Mouse (Mus musculus) hindbrain, embryonic 11.5 days (tissue): ENCODE results near the gene Gpr27. TPM values are rescaled to one million over a fixed set of nuclear protein-coding genes. Genes with fewer than 3 reads are reported as not detected.

Experiments
- ATAC-seq: fragments of 200-750 bp; cut with Nextera tagmentation; 2 replicates; pipeline ENCODE4 v1.8.0; 2017; ENCODE audit warnings: mild to moderate bottlenecking, moderate TSS enrichment, moderate library complexity; ENCODE audit not compliant: low FRiP score
- DNase-seq: peaks from one replicate; pipeline ENCODE4 v3.0.0-alpha.2; 2015; ENCODE audit warnings: low spot score
- H3K27ac ChIP-seq: fragments of 300-500 bp; sonication (generic); 2 replicates; pipeline ENCODE4 v1.5.1; 2014; ENCODE audit warnings: mild to moderate bottlenecking, low read depth, low read length
- H3K27me3 ChIP-seq: fragments of 300-500 bp; sonication (generic); 2 replicates; pipeline ENCODE4 v1.6.1; 2014; ENCODE audit warnings: mild to moderate bottlenecking, low read length, moderate library complexity, mixed read lengths; ENCODE audit not compliant: control insufficient read depth, insufficient read depth
- H3K36me3 ChIP-seq: fragments of 300-500 bp; sonication (generic); 2 replicates; pipeline ENCODE4 v1.6.1; 2014; ENCODE audit warnings: mild to moderate bottlenecking, low read length, moderate library complexity, mixed read lengths; ENCODE audit not compliant: control insufficient read depth, insufficient read depth
- H3K4me1 ChIP-seq: fragments of 300-500 bp; sonication (generic); replicated peaks from 2 replicates; pipeline ENCODE4 v1.6.1; 2014; ENCODE audit warnings: low read length, mixed read lengths; ENCODE audit not compliant: control insufficient read depth, insufficient read depth
- H3K4me2 ChIP-seq: fragments of 300-500 bp; sonication (generic); replicated peaks from 2 replicates; pipeline ENCODE4 v1.6.1; 2014; ENCODE audit warnings: mild to moderate bottlenecking, low read depth, low read length
- H3K4me3 ChIP-seq: fragments of 300-500 bp; sonication (generic); 2 replicates; pipeline ENCODE4 v1.5.1; 2014; ENCODE audit warnings: low read depth, low read length
- H3K9ac ChIP-seq: fragments of 300-500 bp; sonication (generic); 2 replicates; pipeline ENCODE4 v1.6.1; 2014; ENCODE audit warnings: low read depth, low read length
- H3K9me3 ChIP-seq: fragments of 300-500 bp; sonication (generic); 2 replicates; pipeline ENCODE4 v1.6.1; 2016; ENCODE audit warnings: low read length; ENCODE audit not compliant: control insufficient read depth
- WGBS: fragments of 180-500 bp; shearing (Covaris S2); extraction: QIAGEN DNeasy Blood & Tissue Kit; methylation state at CpG from one replicate; pipeline ENCODE4 v1.1.7; 2014; 5-methylcytosine and 5-hydroxymethylcytosine counted together
- polyA plus RNA-seq: library from polyadenylated mRNA; unstranded; fragments of >200 nt; fragmentation: Nextera tagmentation; extraction: Ambion mirVana; gene quantifications from 2 replicates; pipeline ENCODE4 v1.2.1, GENCODE M21; 2014

The Gpr27 gene
- polyA plus RNA-seq, 1 experiment from 2014 or later: 2.5 TPM

DNA sequence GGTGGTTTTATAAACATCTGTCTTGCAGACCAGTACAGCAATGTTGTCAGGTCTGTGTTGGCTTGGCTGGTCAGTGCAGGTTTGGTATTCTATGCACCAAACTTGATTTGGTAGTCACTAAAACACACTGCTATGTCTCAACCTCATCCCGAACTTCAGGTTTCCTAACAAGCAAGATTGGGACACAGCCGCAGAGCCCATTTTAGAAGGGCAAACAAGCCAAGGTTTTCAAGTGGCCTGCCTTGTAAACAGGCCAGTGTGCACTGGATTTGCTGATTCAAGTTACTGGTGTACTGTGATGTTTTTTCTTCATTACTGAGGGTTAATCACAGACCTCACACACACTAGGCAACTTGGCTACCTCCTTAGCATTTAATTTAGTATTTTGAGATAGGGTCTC is 36.4 kb upstream of the Gpr27 start:
- Histone ChIP-seq H3K4me3 (no peak overlapping the region), H3K36me3 (no peaks in the 10 kb centered on the region), H3K27ac (no peak overlapping the region), H3K27me3 (no peaks in the 10 kb centered on the region), H3K4me2 (no peak overlapping the region), H3K9ac (no peak overlapping the region), H3K9me3 (no peaks in the 10 kb centered on the region), H3K4me1 (no peaks in the 10 kb centered on the region)
- ATAC-seq (no peak), DNase-seq (no peak)
- 87% methylated on average over 2 of the region's 2 CpGs for WGBS

DNA sequence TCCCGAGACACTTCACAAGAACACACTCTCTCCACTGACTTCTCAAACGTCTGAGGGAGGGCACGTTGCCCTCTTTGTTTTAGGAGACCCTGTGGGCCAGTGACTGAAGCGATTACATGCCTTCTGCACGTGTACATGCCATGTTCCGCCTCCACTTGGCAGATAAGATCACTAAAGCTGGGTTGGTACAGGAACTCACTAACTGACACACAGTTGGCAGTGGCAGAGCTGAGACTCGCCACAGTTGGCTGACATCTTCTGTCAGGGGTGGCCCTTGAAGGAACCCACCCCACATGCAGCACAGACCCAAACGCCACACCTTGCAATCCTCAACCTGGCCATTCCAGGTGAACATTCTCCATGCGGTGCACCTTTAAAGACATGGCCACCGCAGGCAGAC is 33.9 kb upstream of the Gpr27 start:
- H3K4me2 ChIP-seq: no peak overlapping the region
- no peaks in the 10 kb centered on the region for H3K27me3 ChIP-seq
- H3K36me3 ChIP-seq: no peaks in the 10 kb centered on the region
- no peak overlapping the region for H3K9ac ChIP-seq
- 88% methylated on average over 10 of the region's 10 CpGs for WGBS
- ATAC-seq: no peak
- no peaks in the 10 kb centered on the region for H3K9me3 ChIP-seq
- no peak overlapping the region for H3K4me3 ChIP-seq
- DNase-seq: no peak
- H3K4me1 ChIP-seq: no peaks in the 10 kb centered on the region
- H3K27ac ChIP-seq: no peak overlapping the region

DNA sequence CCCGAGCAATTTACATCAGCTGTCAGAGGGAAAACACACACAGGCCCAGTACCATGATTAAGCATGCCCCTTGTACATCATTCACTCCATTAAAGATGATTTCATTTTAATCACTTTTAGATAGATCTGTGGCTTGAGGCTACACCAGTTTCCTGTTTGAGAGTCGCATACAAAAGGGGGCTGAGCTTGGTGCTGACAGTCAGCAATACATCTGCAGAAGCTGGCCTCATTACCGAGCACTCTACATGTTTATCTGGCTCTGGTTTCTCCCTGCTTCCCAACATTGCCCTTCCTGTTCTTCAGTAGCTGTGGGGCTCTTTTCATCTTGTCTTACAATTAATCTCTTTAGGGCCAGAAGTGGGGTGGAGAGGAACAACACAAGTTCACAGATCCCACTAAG is 32.0 kb upstream of the Gpr27 start:
- H3K9me3 ChIP-seq: no peaks in the 10 kb centered on the region
- no peak overlapping the region for H3K4me3 ChIP-seq
- WGBS: 60% methylated on average over 3 of the region's 3 CpGs
- H3K9ac ChIP-seq: no peak overlapping the region
- H3K27ac ChIP-seq: no peak overlapping the region
- no peak overlapping the region for H3K4me2 ChIP-seq
- H3K4me1 ChIP-seq: no peaks in the 10 kb centered on the region; the same call in 1 of the 2 replicates
- H3K27me3 ChIP-seq: no peaks in the 10 kb centered on the region
- ATAC-seq (no peak), DNase-seq (no peak)
- H3K36me3 ChIP-seq: no peaks in the 10 kb centered on the region

DNA sequence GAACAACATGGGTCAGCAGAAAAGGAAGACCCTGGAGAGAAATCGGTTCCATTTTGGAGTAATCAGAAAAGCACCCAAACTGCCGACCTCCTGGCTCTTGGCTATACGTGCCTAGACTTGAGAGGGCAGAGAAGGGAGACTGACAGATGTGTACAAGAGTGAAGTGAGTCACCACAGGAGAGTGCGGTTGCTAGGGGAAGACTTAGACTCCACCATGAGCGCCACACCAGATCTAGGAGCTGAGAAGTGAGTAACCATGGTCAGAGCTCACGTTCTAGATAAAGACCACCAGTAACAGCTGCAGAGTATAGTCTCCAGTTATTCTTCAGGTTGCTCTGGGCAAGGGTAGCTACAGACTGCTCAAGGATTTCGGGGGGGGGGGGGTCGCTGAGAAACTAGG is 29.2 kb upstream of the Gpr27 start:
- no peaks in the 10 kb centered on the region for H3K9me3 ChIP-seq
- peaks cover 3% of the 10 kb centered on the region; the same call in 1 of the 2 replicates for H3K4me1 ChIP-seq
- H3K4me2 ChIP-seq: no peak overlapping the region
- 75% methylated on average over 8 of the region's 8 CpGs for WGBS
- no peak overlapping the region for H3K4me3 ChIP-seq
- no peak for DNase-seq
- no peak for ATAC-seq
- H3K27ac ChIP-seq: no peak overlapping the region
- H3K36me3 ChIP-seq: no peaks in the 10 kb centered on the region
- no peak overlapping the region for H3K9ac ChIP-seq
- peaks cover 2% of the 10 kb centered on the region for H3K27me3 ChIP-seq

DNA sequence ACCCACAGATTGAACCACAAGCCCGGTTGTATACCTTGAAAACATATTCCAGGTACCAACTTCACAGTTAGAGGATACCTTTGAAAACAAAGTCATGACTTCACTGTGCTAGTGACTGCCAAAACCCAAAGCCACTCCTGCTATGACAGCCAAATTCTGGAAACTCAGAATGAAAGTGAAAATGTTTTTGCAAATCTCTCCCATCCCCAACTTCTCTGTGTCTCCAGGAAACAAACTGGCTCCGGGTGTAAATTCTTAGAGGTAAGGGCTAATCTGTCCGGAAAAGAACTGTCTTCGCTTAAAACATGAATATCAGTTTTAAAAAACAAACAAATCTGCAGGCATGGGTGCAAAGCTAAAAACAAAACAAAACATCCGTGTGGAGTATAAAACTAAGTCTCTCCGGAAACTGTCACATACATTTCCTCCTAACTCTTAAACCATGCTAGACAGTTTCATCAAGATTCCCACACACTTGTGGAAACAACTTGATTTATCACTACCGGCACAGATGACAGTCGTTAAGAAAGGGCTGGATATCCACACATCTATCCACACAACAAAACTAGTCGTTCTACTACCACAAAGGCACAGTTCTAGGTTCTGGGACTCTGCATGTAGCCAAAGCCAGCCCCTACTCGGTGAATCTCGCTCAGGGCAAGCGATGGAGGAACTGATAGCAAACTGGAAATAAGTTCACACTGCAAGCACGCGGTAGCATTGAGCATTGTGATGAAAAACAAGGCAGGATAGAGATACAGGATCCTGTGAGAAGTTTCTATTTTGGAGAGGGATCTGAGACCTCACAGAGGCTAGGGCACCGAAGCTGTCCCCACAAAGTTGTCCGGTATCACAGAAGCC is 26.8 kb upstream of the Gpr27 start:
- Histone ChIP-seq H3K9ac (peak overlapping the region; percentile 88), H3K4me2 (peak overlapping the region; percentile 91), H3K9me3 (no peaks in the 10 kb centered on the region), H3K4me3 (peak overlapping the region; percentile 74), H3K27me3 (peaks cover 3% of the 10 kb centered on the region), H3K36me3 (no peaks in the 10 kb centered on the region), H3K4me1 (peaks cover 14% of the 10 kb centered on the region), H3K27ac (peak overlapping the region; percentile 88; the same call in 1 of the 2 replicates)
- ATAC-seq (no peak), DNase-seq (no peak)
- WGBS: 34% methylated on average over 16 of the region's 16 CpGs

DNA sequence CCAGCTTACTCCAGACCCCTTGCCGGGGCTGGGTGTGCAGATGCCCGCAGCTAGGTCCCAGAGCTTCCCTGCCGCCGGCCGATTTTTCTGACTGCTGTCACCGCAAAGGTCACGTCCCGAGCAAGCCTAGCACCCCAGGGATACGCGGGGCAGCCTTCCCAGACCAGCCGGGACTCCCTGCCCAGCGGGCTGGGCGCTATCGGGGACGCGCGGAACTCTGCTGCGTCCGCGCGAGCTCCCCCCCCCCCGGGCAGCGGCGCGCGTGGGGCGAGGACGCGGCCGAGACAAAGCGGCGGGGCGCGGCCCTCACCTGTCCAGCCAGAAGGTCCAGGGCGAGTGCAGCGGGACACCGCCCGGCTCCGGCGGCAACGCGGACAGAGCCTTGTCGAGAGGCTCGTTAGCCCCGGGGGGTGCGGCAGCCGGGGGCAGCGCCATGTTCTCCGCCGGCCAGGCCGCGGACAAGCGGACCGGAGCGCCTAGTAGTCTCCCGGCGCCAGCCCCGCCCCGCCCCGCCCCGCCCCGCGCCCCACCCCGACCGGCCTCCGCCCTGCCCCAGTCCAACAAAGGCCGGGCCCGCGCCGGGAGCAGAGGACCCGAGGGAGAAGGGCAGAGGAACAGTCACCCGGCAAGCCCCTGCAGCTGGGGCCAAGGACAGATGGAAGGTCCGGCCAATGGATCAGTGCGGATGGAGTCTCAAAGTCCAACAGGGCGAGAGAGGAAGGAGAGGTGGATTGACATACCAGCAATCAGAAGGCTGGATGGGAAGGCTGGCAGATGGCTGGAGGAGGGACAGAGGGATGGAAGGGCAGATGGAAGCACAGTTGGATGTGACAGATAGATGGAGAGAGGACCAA is 25.9 kb upstream of the Gpr27 start, which contains the start of the genes Eif4e3 and Gm20696:
Eif4e3 (minus strand) TSS at position 454 of the 854 bp plus-strand sequence.
Gm20696 (minus strand) TSS at position 480 of the 854 bp plus-strand sequence.
- Histone ChIP-seq H3K4me3 (peak within 1 kb of the TSS; percentile 74), H3K27me3 (peaks cover 3% of the 10 kb centered on the region), H3K9ac (peak within 1 kb of the TSS; percentile 88), H3K4me1 (peaks cover 14% of the 10 kb centered on the region), H3K27ac (peak within 1 kb of the TSS; percentile 88), H3K9me3 (no peaks in the 10 kb centered on the region), H3K36me3 (no peaks in the 10 kb centered on the region), H3K4me2 (peak within 1 kb of the TSS; percentile 91)
- under 1% methylated on average over 56 of the region's 75 CpGs for WGBS
- peak; percentile 77 for DNase-seq
- ATAC-seq: peak; percentile 83

DNA sequence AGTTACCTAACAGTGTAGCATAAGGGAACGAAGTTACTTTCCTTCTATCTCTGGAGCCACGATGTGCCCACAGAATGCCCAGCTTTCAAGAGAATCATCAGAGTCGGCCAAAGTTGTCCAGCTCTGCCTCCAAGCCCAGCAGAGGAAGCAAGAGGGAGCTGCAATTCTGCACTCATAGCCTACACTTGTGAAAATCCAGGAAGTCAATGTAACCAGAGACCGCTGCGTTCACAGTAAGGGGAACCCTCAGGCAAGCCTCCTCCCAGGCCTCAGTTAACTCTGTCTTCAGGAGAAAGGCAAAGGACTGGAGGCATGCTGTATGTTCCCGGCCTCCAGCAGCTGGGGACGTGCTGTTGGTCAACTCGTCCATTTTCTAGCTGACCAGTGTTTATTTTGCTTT is 25.2 kb upstream of the Gpr27 start:
- H3K4me3 ChIP-seq: peak overlapping the region; percentile 74
- peak overlapping the region; percentile 88 for H3K9ac ChIP-seq
- peak overlapping the region; percentile 91 for H3K4me2 ChIP-seq
- H3K4me1 ChIP-seq: peaks cover 14% of the 10 kb centered on the region
- ATAC-seq (no peak), DNase-seq (no peak)
- H3K27ac ChIP-seq: peak overlapping the region; percentile 88; the same call in 1 of the 2 replicates
- no peaks in the 10 kb centered on the region for H3K36me3 ChIP-seq
- H3K9me3 ChIP-seq: no peaks in the 10 kb centered on the region
- H3K27me3 ChIP-seq: peaks cover 3% of the 10 kb centered on the region
- 38% methylated on average over 8 of the region's 8 CpGs for WGBS

DNA sequence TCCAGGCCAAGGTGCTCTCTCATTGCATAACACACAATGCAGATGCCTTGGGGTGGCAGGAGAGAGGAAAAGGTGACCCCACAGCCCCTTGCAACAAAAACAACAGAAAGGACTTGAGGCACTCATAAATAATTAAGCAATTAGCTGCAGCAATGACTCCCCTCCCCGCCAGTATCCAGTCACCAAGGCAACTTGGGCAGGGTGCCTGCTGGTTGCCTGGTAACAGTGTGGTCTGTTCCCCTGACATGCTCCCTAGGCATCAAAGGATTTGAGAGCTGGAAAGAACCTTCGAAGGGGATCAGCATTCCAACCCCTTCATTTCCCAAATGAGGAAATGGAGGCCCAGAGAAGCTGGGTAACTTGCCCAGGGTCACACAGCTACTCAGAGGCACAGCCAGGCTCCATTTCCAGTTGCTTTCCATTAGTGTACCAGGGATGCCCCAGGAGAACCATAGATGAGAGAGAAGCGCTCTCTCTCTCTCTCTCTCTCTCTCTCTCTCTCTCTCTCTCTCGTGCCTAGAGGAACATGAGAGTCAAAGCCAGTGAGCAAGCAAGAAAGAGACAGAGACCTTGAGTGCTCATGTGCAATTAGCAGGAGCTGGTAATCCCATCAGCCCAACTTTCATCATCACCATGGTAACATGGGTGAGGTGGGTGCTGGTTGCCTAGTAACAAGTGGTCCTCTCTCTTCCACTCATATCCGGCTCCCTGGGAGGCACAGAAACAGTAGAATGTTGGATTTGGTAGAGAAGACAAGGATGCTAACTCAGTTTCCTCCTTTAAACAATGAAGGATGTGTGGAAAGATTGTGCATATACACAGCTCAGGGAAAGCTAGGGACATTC is 22.8 kb upstream of the Gpr27 start:
- no peaks in the 10 kb centered on the region for H3K36me3 ChIP-seq
- WGBS: 23% methylated on average over 5 of the region's 5 CpGs
- no peaks in the 10 kb centered on the region for H3K9me3 ChIP-seq
- H3K4me1 ChIP-seq: peaks cover 14% of the 10 kb centered on the region
- DNase-seq (peak; percentile 62), ATAC-seq (peak; percentile 62)
- no peak overlapping the region for H3K9ac ChIP-seq
- no peak overlapping the region for H3K27ac ChIP-seq
- no peak overlapping the region for H3K4me3 ChIP-seq
- H3K4me2 ChIP-seq: no peak overlapping the region
- peaks cover 3% of the 10 kb centered on the region for H3K27me3 ChIP-seq
